Mouse (Mus musculus) layer of hippocampus, adult 8-10 months (tissue): Measurements from ENCODE around the gene Pitpnc1. TPM values are rescaled to one million over a fixed set of nuclear protein-coding genes. Genes with fewer than 3 reads are reported as not detected.

ENCODE experiments used
- DNase-seq, 2 experiments: peaks; one replicate each; pipeline ENCODE4 v3.0.0; 2022; ENCODE audit warnings: low spot score in 2 of 2
- total RNA-seq, 4 experiments: library from RNA; stranded (reverse); gene quantifications; 2 replicates each; pipeline ENCODE4 v1.2.4; 2022

Gene Pitpnc1
- total RNA-seq, 4 experiments from 2014 or later: 47.1 to 53.0 (median 51.0) TPM

DNA sequence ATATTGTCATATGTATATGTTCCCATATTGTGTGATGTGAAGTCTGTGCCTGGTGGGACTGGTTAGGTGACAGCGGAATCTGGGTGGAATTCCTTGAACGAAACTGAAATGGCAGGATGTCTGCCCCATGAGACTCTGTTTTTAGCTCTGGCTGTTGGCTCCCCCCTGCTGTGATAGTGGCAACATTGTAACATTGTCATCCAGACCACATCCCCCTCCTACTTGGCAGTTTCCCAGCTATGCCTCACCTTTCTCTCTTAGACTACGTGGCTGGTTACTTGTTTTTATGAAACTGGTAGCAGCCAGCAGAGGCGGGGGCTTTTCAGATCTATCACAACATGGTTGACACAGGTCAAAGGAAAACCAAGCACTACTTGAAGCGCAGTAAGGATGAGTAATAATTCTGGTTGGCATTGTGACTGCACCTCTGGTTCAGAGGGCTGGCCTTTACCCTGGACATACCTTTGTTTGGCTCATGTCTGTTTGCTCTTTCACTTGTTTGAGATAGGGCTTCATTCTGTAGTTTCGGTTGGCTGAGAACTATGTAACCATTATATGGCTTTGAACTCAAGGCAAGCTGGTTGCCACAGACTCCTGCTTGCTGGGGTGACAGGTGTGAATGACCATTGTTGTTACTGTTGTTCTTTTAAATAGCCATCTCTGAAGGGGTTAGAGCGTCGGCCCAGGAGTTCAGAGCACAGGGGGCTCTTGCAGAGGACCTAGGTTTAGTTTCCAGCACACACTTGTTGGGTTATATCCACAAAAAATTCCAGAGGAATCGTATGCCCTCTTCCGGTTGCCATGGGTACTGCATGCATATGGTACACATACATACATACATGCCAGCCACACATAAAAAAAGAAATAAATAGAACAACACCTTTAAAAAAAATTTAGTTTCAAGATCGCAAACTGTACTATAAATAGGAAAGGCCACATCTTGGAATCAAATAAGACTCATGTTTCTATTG is 183.0 kb downstream of the Pitpnc1 start:
- DNase-seq: no peak

DNA sequence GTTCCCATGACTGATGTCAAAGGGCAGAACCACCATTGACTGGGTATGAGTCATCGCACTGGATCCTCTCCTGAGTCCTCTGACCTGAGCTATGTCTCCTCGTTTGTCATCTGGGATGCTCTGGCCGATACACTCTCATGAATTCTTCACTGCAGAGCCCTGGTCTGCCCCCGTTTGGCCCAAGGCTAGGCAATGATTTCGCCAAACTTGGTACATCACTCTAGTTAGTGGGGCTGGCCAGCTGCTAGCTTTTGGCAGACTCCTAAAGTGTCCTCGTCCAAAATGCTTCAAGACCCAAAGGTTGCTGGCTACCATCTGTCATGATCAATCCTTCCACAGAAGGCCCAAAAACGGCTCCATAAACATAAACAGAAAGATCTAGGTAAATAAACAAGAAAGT is 184.8 kb downstream of the Pitpnc1 start:
- no peak for DNase-seq

DNA sequence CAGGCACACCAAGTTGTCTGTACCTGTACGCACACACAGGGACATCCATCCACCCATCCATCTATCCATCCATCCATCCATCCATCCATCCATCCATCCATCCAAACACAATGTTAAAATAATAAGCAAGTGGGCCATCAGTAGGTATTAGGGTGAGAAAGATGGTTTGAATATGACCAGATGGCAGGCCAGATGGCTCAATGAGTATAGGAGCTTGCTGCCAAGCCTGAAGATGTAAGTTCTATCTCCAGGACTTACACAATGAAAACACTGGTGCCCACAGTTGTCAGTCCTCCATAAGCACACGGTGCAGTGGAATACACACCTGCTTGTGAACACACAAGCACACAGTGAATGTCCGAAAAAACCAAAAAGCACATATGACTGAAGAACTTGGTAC is 186.9 kb downstream of the Pitpnc1 start:
- peak in 1 of 2 experiments; percentile 34 for DNase-seq

DNA sequence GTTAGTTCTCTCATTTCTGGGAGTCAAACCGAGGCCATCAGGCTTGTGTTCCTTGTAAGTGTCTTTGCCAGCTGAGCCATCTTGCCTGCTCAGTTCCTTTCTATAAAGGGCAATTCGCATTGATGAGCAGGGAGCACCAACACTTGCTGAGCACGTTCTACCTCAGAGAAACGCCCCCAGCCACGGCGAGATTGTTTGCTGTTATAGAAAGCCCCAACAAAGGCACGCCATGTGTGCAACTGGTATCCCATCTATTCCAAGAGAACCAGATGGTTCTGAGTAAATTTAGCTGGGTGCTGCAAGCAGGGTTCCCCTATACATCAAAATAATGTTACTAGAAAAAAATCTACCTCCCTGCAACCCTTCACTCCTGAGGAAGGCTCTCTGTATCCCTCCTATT is 188.0 kb downstream of the Pitpnc1 start:
- DNase-seq: peak in 1 of 2 experiments; percentile 27

DNA sequence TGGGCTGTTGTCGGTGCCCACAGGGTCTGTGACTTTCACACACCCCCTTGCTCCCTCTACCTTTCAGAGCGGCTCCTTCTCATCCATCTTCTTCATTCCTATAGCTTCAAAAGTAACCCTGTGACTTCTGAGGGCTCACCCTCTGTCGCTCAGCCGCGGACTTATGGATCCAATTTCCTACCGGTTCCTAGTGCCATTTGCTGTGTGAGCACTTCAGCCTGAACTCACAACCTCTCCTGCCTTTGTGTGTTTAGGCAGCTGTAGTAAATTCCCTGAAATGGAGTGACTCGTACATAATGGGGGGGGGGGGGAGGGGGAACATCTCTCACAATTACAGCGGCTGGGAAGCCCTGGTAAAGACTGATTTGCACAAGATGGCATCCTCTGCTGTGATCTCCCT is 191.2 kb downstream of the Pitpnc1 start:
- no peak for DNase-seq

DNA sequence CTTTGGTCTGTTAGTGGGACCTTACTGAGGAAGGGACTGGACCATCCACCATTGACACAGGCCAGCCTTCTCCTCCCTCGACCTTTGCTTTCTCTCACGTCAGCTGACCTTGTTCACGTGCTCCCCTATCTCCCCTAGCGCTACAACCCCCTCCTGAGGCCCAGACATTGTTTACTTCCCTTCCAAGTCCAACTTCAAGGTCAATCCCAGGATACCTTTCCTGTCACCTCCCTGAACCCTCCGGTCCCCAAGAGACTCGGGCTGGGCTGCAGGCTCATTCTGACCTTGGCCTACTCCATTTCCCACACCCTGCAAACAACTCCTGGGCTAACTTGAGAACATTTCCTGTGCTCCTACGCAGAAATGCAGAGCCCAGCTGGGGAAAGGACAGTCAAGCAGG is 193.6 kb downstream of the Pitpnc1 start:
- no peak for DNase-seq

DNA sequence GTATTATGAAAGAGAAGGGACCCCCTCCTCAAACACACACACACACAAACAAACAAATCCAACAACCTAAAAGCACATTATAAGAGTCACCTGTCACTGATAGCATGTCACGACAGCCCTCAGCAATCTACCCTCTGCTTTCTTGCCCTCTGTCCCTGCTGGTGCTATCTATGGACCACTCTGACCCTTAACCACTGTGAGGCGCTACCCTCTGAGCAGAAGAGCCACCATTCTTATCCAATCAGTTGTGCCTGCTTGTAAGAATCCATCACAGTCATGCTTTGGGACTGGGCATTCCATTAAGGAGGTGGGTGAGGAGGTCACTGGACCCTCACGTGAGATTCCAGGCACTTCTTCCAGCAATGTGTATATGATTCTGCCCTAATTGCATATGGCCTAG is 194.2 kb downstream of the Pitpnc1 start:
- no peak for DNase-seq

DNA sequence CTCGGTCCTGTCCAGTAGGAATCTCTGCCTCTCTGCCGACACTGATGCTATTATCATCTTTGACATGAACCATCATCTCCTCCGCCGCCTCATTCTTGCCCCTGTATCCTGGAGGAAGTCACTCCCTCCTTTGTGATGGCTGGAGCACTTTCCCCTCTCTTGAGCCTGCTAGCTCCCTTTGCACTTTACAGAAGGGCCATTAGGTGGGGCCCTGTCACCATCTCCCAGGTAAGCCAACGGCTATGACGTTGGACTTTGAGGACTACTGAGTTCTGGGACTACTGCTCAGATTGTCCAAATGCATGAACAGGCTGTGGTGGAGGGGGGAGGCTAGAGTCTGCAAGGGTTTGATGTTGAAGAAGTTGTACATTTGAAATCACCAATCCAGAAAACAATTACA is 194.6 kb downstream of the Pitpnc1 start:
- DNase-seq: peak in 1 of 2 experiments; percentile 8

DNA sequence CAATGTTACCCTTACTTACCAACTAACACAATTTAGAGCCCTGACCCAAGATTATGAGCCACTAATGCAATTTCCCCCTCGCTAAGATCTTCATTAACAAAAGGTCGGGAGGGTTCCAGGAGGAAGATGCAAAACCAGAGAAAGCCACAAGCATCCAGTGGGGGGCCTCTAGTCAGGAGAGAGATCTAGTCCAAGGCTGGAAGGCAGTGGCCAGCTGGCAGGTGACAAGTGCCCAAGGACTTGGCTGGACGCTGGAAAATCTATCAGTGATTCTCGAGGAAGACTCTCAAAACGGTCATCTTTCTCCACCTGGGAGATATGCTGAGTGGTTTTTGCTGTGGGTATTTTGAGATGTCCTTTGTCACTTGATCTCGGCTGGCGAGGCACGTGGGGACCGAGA is 196.3 kb downstream of the Pitpnc1 start:
- DNase-seq: no peak

DNA sequence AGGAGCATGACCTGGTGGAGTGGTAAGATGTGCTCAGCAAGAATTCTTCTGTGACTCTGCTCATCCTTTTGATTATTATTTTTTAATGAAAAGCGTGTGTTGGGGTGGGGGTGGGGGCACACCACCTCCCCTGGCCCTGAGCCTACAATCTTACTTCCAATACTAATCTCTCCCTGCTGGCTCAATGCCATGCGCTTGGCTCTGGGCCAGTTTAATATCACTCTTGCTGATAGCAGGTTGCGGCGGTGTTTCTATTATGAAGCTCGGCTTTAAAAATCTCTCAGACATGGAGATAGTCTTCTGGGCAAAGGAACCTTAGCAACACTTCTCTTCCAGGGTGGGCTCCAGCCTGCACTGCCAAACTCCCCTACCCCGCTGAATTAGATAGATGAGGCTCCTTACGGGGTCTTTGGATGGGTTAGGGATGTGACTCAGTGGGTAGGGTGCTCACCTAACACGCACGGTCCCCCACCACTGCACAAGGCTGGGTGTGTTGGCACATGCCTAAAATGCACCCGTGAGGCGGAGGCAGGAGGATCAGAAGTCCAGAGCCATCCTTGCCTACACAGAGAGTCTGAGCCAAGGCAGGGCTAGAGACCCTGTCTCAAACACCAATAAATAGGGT is 198.0 kb downstream of the Pitpnc1 start:
- peak in 1 of 2 experiments; percentile 11 for DNase-seq

DNA sequence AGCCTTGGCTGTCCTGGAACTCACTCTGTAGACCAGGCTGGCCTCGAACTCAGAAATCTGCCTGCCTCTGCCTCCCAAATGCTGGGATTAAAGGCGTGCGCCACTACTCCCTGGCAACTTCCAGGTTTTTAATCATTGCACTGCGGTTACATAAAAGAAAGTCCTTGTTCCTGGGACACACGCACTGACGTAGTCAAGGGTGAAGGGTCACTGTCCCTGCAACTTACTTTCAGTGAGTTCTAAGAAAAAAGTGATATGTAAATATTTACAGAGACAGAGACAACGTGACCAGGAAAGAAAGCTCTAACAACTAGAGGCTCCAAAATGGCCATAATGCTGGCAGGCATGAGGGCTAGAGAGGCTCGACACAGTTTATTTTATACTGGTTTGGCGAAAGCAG is 199.9 kb downstream of the Pitpnc1 start:
- no peak for DNase-seq

DNA sequence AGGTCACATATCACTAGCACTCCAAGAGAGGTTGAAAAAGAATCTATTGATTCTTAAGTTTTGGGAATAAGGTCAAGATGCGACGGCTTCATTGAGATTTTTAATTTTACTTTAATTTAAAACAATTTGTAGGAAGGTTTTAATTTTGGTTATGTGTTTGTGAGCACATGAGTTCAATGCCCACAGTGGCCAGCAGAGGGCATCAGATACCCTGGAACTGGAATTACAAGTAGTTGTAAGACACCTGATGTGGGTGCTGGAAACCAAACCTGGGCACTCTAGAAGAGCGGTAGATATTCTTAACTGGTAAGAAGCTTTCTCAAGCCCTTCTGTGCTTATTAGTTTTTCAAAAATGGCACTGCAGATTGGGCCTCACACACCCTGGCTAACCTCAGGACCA is 203.0 kb downstream of the Pitpnc1 start:
- no peak for DNase-seq

DNA sequence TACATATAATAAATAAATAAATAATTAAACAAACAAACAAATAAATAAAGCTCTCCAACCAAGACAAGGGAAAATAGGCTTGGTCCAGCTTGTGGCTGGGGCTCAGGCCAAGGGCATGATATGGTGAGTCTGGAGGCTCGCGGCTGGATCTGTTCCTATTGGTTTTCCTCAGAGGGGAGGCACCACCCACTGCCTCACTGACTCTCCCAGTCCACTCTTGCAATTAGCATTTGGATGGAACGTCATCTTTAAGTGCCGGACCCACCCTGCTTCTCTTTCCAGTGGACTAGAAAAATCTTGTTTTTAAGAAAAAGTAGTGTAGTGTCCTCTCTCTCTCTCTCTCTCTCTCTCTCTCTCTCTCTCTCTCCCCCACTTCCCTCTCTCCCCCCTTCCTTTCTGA is 204.6 kb downstream of the Pitpnc1 start:
- no peak for DNase-seq

DNA sequence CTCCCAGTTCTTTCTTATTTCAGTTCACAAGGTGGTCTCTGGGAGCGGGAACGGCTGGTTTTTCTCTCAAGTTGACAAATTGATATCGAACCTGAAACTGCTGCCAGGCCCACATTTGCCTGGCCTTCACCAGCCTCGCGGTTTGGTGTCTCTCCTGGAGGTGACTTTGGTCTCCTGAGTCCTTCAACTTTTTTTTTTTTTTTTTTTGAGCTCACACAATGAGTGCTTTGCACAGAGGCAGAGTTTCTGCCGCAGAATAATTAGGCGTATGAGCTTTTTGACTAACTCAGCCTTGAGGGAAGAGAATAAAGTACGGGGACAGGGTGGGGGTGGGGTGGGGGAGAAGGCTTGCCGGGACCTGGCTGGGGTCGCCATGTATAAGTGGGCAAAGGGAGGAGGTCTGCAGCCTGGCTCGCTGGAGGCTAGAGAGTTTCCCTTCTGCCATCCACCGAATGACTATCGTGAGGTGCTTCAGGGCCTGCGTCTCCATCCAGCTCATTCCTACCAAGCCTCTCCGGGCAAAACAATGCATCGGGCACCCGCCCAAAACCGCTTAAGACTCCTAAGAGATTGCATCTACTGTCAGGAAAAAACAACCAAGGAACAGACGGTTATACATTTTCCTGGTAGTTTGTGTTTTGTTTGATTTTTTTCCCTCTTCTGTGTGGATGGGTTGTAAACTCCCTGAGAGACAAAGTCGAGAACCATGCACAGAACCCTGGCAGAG is 205.4 kb downstream of the Pitpnc1 start:
- DNase-seq: no peak

DNA sequence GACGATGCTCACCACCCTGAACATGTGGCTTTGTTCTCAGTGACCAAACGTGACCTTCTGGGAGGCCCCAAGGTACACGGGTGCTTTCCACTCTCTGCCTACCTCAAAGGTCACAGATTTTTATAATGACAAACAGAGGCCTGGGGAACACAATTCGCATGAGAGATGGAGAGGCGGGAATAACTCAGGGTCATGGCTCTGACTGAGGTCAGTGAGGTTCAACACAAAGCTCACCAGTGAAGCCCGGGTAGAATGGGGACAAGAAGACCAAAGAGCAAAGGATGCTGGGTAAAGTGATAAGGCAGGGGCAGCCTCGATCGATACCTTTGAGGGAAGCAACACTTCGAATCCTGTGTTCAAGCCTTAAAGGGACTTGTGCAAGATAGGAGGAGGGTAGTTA is 206.7 kb downstream of the Pitpnc1 start:
- DNase-seq: no peak

DNA sequence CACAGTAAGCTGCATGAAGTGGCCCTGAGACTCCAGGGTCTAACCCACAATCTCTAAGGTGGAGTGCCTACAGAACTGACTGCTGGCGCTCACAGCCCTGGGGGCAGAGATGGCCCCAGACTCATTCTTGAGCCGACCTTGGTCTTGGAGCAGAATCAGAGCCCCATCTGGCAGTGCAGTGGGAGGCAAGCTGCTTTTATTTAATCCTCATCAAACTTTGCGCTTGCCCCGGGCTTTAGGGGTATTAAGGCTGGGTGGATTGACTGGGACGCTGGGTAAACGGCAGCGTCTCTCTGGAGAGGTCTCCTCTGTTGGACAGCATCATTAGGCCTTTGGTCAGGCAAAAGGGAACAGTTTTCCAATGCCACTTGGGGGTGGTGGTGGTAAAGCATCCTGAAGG is 211.1 kb downstream of the Pitpnc1 start:
- no peak for DNase-seq

DNA sequence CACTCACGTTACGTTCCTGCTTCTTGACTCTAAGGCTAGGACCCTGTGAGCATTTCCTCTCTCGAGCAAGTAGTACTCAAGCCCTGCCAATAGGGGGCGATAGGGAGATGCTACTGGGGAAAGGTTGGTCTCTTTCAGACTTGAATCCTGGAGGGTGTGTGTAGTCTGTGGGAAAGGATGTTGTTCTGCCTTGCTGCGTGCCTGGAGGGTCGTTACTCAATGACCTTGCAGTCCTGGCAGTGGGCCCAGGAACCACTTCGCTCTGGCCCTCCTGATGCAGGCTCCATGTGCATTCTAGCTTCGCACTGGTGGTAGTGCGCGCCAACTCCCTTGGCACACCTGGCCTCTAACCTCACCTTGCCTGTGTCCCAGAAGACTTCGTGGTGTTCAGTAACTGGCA is 215.3 kb downstream of the Pitpnc1 start:
- no peak for DNase-seq

DNA sequence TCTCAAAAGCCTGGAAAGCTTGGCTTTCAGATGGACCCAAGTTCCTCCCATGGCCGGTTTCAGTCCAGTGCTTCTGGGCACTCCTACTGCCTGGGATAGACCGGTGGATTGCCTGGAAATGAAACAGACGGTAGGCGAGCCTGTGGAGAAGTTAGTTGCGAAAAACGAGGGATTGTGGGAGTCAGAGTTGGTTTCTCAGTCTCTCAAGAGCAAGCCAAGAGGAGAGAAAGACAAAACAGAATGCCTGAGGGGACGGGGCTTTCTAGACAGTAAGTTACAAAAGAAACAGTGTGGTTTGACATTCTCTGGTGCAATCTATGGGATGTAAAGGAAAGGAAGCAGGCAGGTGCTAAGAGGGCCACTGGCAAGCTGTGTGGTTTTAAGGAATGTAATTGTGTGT is 216.3 kb downstream of the Pitpnc1 start:
- no peak for DNase-seq

DNA sequence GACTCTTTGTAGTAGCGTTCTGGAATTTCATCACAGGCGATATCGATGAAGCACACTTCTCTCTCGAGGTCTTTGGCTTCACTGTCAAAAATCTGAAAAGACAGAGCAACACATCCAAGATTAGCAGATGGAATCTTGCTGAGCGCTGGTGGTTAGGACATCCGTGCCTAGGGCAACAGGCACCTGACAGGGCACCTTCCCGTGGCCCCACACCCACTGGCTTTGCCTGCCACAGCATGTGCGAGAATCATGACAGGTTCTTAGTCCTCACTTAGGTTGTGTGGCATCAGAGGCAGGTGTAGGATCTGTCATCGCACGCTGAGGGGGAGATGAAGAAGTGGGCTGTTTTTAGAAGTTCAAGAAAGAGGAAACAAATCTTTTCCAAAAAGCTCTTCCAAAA is 218.5 kb downstream of the Pitpnc1 start:
- DNase-seq: no peak

DNA sequence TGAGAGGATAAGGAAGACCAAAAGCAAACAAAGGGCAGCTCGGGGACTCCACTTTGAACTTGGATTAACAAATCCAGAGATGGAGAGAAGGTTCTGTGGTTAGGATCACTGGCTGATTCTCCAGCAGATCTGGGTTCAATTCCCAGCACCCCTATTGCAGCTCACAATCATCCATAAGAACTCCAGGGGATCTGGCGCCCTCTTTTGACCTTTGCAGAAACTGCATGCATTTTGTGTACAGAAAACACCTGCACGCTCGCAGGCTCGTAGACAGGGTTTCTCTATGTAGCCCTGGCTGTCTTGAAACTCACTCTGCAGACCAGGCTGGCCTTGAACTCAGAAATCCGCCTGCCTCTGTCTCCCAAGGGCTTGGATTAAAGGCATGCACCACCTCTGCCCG is 219.0 kb downstream of the Pitpnc1 start:
- DNase-seq: no peak

DNA sequence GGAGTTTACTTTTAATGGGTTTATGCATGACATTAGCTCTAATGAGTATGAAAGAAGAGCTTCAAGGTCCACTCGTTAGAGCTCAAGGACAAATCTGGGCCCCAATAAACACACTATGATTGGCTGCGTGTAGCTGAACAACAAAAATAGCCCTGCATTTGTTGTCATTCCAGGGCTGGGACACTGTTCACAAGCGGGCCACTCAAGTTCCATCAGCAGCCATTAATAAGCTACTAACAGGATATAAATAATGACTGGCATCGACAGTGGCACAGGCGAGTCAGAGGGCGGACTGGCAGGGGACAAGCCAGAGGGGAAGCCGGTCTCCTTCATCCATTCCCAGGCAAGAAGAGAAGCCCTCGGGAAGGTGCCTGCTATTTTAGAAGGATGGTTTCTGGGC is 219.6 kb downstream of the Pitpnc1 start:
- no peak for DNase-seq

DNA sequence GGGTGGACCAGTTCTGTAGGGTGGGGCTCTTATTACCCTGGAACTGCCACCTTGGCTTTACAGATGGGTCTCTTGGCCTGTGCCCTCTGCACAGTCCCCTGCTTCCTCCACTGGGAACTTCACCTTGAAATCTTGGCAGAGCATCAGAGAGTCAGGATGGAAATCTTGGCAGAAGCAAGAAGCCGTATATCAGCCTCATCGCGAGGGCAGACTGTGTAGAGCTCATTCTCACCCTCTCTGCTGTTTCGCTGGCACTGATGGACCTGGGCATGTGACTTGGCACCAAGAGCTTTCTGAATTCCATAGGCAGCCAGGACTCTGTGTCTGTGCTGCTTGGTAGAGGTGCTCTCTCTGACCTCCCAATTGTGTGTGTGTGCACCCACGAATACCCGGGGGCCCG is 221.7 kb downstream of the Pitpnc1 start:
- no peak for DNase-seq
